Mouse (Mus musculus): ENCODE results near the gene Rhcg.

- TF ChIP-seq CTCF (IDR thresholded peaks at IDR 0.05; ENCODE audit: control insufficient read depth, insufficient read depth, insufficient replicate concordance, low read depth, low read length) (no peak), POLR2A (IDR thresholded peaks at IDR 0.05; ENCODE audit: control insufficient read depth, low read depth, low read length) (no peak)
Observed at GRCm38 (mm10) chr7:79572191-79572818, 45.2 kb downstream of the Rhcg start.

All from testis, adult 2 months (tissue).